Mouse (Mus musculus) spleen, adult 2 months (tissue): ENCODE results near the gene Tom1l2.

ENCODE experiments used
- CTCF ChIP-seq: fragments of 200-500 bp; IDR thresholded peaks from 2 replicates; pipeline ENCODE4 v1.5.1; 2011; ENCODE audit warnings: mild to moderate bottlenecking, inconsistent platforms; ENCODE audit not compliant: insufficient read depth, insufficient read length, insufficient replicate concordance; ENCODE audit errors: extremely low read depth
- POLR2A ChIP-seq: fragments of 200-500 bp; IDR thresholded peaks from 2 replicates; pipeline ENCODE4 v1.6.1; 2011; ENCODE audit warnings: low read depth, low read length, inconsistent platforms

- no peak for TF ChIP-seq POLR2A
- no peak for TF ChIP-seq CTCF
These were observed 19.2 kb downstream of the Tom1l2 start for GRCm38 (mm10) chr11:60333461-60333860.
